Mouse (Mus musculus) midbrain, embryonic 10.5 days (tissue): ENCODE measurements around the gene Fscn1. TPM values are rescaled to one million over a fixed set of nuclear protein-coding genes. Genes with fewer than 3 reads are reported as not detected.
A peak's percentile ranks its signal among the peaks of the same experiment; 100 is the strongest.

ENCODE experiments used
- DNase-seq: peaks from one replicate; pipeline ENCODE4 v3.0.0-alpha.2; 2017; ENCODE audit warnings: low spot score
- H3K27ac ChIP-seq: fragments of 300-500 bp; sonication (generic); replicated peaks from 2 replicates; pipeline ENCODE4 v1.5.1; 2016; ENCODE audit warnings: mild to moderate bottlenecking
- H3K27me3 ChIP-seq: fragments of 300-500 bp; sonication (generic); 2 replicates; pipeline ENCODE4 v1.6.1; 2016; ENCODE audit warnings: low read depth, mild to moderate bottlenecking; ENCODE audit not compliant: poor library complexity, severe bottlenecking
- H3K36me3 ChIP-seq: fragments of 300-500 bp; sonication (generic); 2 replicates; pipeline ENCODE4 v1.6.1; 2016; ENCODE audit warnings: mild to moderate bottlenecking, moderate library complexity
- H3K4me1 ChIP-seq: fragments of 300-500 bp; sonication (generic); 2 replicates; pipeline ENCODE4 v1.6.1; 2016
- H3K4me3 ChIP-seq: fragments of 300-500 bp; sonication (generic); 2 replicates; pipeline ENCODE4 v1.5.1; 2016; ENCODE audit warnings: mild to moderate bottlenecking, moderate library complexity
- H3K9me3 ChIP-seq: fragments of 300-500 bp; sonication (generic); replicated peaks from 2 replicates; pipeline ENCODE4 v1.6.1; 2016; ENCODE audit warnings: mild to moderate bottlenecking
- WGBS: fragments of 180-500 bp; shearing (Covaris S2); methylation state at CpG from one replicate; pipeline ENCODE4 v1.1.7; 2016; 5-methylcytosine and 5-hydroxymethylcytosine counted together
- polyA plus RNA-seq: library from polyadenylated mRNA; unstranded; fragments of >200 nt; fragmentation: Nextera tagmentation; extraction: Ambion mirVana; gene quantifications from 2 replicates; pipeline ENCODE4 v1.2.1, GENCODE M21; 2016

The Fscn1 gene
- polyA plus RNA-seq, 1 experiment from 2014 or later = 675 TPM

DNA sequence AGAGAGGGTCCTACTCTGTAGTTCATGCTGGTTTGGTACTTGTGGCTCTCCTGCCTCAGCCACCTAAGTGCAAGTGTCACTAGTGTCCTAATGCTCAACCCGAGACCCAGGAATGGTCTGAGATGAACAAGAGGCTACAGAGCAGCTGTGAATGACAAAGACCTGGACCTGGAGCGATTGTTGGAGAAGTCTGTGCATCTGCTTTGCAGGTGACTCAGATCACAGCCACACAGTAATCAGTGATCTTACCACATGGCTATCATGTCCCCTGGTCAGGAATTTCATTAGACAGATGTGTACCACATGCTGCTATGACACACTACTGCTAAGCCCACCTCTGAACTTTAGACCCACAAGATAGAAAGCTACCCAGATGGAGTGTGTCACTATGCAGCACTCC lies 34.6 kb downstream of the Fscn1 start:
- Histone ChIP-seq H3K4me1 (peaks cover 6% of the 10 kb centered on the region; the same call in 1 of the 2 replicates), H3K36me3 (peaks cover 59% of the 10 kb centered on the region), H3K4me3 (no peak overlapping the region), H3K27me3 (no peaks in the 10 kb centered on the region), H3K27ac (no peak overlapping the region), H3K9me3 (no peaks in the 10 kb centered on the region)
- DNase-seq = no peak
- 85% methylated on average over 2 of the region's 2 CpGs for WGBS

DNA sequence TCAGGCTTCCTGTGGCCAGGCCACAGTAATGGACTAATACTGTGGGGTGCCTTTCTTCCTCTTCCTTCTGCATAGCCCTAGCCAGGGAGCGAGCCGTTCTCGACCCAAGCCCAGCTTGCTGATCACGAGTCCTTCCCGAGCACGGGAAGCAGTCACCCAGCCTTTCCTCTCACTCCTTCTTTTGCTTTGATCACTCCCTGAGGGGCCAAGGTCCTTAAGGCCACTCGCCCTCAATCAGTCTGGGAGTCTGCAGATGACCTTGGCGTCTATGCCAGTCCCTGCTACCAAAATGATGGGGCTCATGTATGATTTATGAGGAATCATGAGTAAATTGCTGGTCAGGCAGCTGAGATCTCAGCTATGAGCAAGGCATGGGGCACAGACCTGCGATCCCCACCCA lies 37.4 kb downstream of the Fscn1 start:
- peaks cover 44% of the 10 kb centered on the region for H3K36me3 ChIP-seq
- H3K27ac ChIP-seq = 0 out of 2 replicates have a peak overlapping the region, but pooled peaks have one; percentile 38
- H3K9me3 ChIP-seq = no peaks in the 10 kb centered on the region
- no peaks in the 10 kb centered on the region for H3K27me3 ChIP-seq
- DNase-seq = no peak
- H3K4me1 ChIP-seq = peaks cover 23% of the 10 kb centered on the region
- WGBS = 81% methylated on average over 9 of the region's 9 CpGs
- H3K4me3 ChIP-seq = no peak overlapping the region

DNA sequence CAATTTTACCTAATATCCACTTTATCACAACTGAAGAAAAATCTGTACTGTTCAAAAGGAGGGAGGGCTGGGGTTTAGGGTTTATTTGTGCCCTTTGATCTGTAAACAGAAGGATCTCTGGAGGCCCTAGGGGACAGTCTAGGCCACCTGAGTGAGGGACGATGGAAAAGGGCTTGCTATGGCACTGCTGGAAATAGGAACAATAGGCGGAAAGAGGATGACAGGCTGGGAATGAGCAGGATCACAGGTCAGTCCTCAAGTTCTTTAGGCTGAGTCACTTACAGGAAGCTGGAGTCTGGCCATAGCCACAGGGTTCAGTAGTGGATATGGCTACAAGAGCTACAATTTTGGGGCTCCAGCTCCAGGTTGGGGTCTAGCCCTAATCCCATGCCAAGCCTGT lies 38.0 kb downstream of the Fscn1 start:
- Histone ChIP-seq H3K9me3 (no peaks in the 10 kb centered on the region), H3K27ac (0 out of 2 replicates have a peak overlapping the region, but pooled peaks have one; percentile 38), H3K36me3 (peaks cover 42% of the 10 kb centered on the region), H3K27me3 (no peaks in the 10 kb centered on the region), H3K4me1 (peaks cover 23% of the 10 kb centered on the region), H3K4me3 (no peak overlapping the region)
- 53% methylated on average over 2 of the region's 2 CpGs for WGBS
- no peak for DNase-seq

DNA sequence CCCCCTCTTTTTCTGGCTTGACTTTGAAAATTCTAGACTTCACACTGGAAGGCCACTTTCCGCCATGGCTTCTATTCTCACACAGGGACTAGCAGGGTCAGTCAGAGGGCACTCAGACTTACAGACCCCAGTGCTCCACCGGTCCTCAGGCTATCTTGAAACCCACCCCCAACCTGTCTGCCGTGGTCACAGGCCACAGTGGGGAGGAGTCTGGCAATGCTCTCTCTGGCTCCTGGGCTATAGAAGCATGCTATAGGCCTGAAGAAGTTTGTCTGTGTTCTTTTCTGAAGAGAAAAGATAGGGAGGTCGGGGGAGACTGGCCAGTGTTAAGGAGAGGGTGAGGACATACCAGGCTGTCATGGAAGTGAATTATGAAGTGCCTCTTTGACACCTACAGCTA lies 39.9 kb downstream of the Fscn1 start:
- no peak overlapping the region for H3K4me3 ChIP-seq
- H3K9me3 ChIP-seq = no peaks in the 10 kb centered on the region
- 61% methylated on average over 4 of the region's 4 CpGs for WGBS
- no peak overlapping the region; the same call in 1 of the 2 replicates for H3K27ac ChIP-seq
- no peak for DNase-seq
- peaks cover 23% of the 10 kb centered on the region for H3K4me1 ChIP-seq
- peaks cover 34% of the 10 kb centered on the region for H3K36me3 ChIP-seq
- H3K27me3 ChIP-seq = no peaks in the 10 kb centered on the region

DNA sequence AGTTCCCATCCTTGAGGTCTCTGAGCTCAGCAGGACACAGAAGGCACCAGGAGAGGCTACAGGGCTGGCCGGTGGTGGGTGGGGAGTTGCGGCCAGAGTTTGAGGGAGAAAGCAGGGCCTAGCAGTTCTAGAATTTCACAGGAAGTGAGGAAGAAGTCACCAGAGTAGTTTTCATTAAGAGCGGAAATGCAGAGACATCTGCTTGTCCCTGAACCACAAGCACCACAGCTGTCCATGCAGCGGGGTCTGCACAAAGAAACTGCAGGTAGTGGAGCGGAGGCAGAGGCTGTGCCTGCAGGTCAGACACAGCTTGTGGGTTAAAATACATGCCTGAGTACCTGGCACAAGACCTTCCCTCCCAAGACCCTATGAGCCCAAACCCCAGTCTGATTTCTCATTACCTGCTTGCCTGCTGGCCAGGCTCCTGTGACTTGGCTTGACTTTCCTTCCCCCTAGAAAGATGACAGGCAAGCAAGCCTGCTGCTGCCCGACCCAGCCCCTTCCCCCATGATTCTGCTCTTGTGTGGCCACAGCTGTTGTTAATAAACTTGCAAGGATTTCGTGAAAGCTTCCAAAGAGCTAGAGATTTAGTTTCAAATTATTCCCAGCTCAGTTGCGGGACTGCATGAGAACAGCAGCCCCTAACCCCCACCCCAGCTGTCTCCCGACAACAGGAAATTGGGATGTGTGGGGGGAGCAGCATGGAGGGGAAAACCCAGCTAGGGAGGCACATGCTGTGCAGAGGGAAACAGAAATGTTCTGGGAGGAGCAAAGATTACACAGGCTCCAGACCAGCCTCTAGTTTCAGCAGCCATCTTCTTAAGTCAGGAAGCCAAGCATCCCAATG lies 40.7 kb downstream of the Fscn1 start:
- peaks cover 32% of the 10 kb centered on the region for H3K36me3 ChIP-seq
- H3K4me3 ChIP-seq = peak overlapping the region; percentile 18; the same call in 1 of the 2 replicates
- DNase-seq = peak; percentile 53
- WGBS = 62% methylated on average over 9 of the region's 9 CpGs
- H3K9me3 ChIP-seq = no peaks in the 10 kb centered on the region
- H3K27me3 ChIP-seq = no peaks in the 10 kb centered on the region
- H3K27ac ChIP-seq = peak overlapping the region; percentile 83
- peaks cover 23% of the 10 kb centered on the region for H3K4me1 ChIP-seq

DNA sequence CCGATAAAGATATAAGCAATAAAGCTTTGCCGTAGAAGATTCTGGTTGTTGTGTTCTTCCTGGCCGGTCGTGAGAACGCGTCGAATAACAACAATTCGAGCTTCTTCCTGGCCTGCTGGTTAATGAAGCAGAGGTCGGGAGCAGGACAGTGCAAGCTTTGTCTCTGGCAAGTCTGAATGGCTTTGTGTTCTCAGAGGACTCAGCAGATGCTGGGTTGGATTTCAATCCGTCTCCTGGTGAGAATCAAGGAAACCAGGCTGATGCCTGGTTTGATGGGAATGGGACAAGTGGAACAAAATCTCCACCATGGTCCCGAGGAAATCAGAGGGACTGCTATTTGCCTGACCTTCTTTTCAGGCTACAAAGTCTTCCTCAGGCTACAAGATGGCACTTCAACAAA lies 49.2 kb downstream of the Fscn1 start:
- 86% methylated on average over 11 of the region's 11 CpGs for WGBS
- Histone ChIP-seq H3K27ac (no peak overlapping the region), H3K4me1 (no peaks in the 10 kb centered on the region), H3K27me3 (no peaks in the 10 kb centered on the region), H3K9me3 (no peaks in the 10 kb centered on the region), H3K36me3 (peaks cover 53% of the 10 kb centered on the region), H3K4me3 (no peak overlapping the region)
- DNase-seq = no peak

DNA sequence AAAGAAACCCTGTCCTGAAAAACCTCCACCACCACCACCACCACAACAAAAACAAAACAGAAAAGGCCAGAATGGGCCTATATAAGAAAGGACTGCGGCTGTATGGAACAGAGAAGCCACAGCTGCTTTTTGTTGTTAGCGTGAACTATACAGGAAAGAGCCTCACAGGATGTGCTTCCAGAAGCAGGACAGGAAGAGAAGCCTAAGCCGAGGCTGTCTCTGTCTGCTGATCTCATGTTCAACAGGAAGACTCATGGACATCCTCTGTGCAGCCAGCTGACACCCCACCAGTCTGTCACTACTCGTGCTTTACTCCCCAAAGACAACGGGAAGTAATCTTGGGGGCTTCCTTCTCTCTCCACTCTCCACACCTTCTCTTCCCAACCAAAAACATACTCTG lies 57.3 kb downstream of the Fscn1 start:
- Histone ChIP-seq H3K36me3 (peaks cover 80% of the 10 kb centered on the region), H3K4me3 (no peak overlapping the region), H3K27me3 (no peaks in the 10 kb centered on the region), H3K4me1 (no peaks in the 10 kb centered on the region), H3K9me3 (no peaks in the 10 kb centered on the region), H3K27ac (no peak overlapping the region)
- DNase-seq = no peak
- 91% methylated on average over 5 of the region's 5 CpGs for WGBS

Other genes with a start within 250 kb of the Fscn1 start
- 18.7 and 23.2 TPM in 2 replicates for gene Tnrc18, start 142.7 kb upstream of the Fscn1 start, polyA plus RNA-seq
- 23.4 and 24.6 TPM in 2 replicates for gene Fbxl18, start 64.9 kb upstream of the Fscn1 start, polyA plus RNA-seq
- 12,690 and 13,877 TPM in 2 replicates for gene Actb, start 53.6 kb upstream of the Fscn1 start, polyA plus RNA-seq
- 39.8 and 46.5 TPM in 2 replicates for gene Rnf216, start 152.7 kb downstream of the Fscn1 start, polyA plus RNA-seq
- gene Olfr718-ps1, start 187.2 kb downstream of the Fscn1 start, polyA plus RNA-seq = 0.04 TPM in 1 of 2 replicates, not detected in the other
- gene Rbak, start 220.4 kb downstream of the Fscn1 start, polyA plus RNA-seq = 13.4 and 15.6 TPM in 2 replicates
- not detected in 2 replicates for gene Spdye4b, start 220.7 kb downstream of the Fscn1 start, polyA plus RNA-seq